Mouse (Mus musculus) cerebellum, postnatal 14 days (tissue): ENCODE results near the gene Dennd2d.
A peak's percentile ranks its signal among the peaks of the same experiment; 100 is the strongest.

Experiments used
- DNase-seq, 2 experiments: peaks; one replicate each; pipeline ENCODE4 v3.0.0; 2021; ENCODE audit warnings: mixed read lengths in 2 of 2

Dennd2d gene

GRCm38 (mm10) chr3:106482281-106483081 is at the start of gene Dennd2d:
Dennd2d (plus strand) TSS chr3:106482405.
- DNase-seq, result peak; percentile 7 to 13

GRCm38 (mm10) chr3:106448571-106448970 is 33.6 kb upstream of the Dennd2d start:
- peak; percentile 54 to 61 for DNase-seq

GRCm38 (mm10) chr3:106448995-106449394 is 33.2 kb upstream of the Dennd2d start:
- no peak for DNase-seq

GRCm38 (mm10) chr3:106449567-106449966 is 32.6 kb upstream of the Dennd2d start:
- no peak for DNase-seq

GRCm38 (mm10) chr3:106452616-106453015 is 29.6 kb upstream of the Dennd2d start:
- no peak for DNase-seq

- no peak for DNase-seq
Observed at GRCm38 (mm10) chr3:106457298-106457869, 24.8 kb upstream of the Dennd2d start.

GRCm38 (mm10) chr3:106462059-106462470 is 20.1 kb upstream of the Dennd2d start:
- no peak for DNase-seq

GRCm38 (mm10) chr3:106462493-106462892 is 19.7 kb upstream of the Dennd2d start:
- no peak for DNase-seq

GRCm38 (mm10) chr3:106464750-106465149 is 17.5 kb upstream of the Dennd2d start:
- DNase-seq, result no peak

- DNase-seq, result no peak
Observed at GRCm38 (mm10) chr3:106474210-106474609, 8.0 kb upstream of the Dennd2d start.

GRCm38 (mm10) chr3:106476863-106477262 is 5.3 kb upstream of the Dennd2d start:
- DNase-seq, result no peak

- DNase-seq, result no peak
Observed at GRCm38 (mm10) chr3:106483297-106483696, 1.1 kb downstream of the Dennd2d start.

- no peak for DNase-seq
Observed at GRCm38 (mm10) chr3:106483796-106484405, 1.7 kb downstream of the Dennd2d start.

- no peak for DNase-seq
Observed at GRCm38 (mm10) chr3:106484861-106485260, 2.7 kb downstream of the Dennd2d start.

- no peak for DNase-seq
Observed at GRCm38 (mm10) chr3:106485810-106486209, 3.6 kb downstream of the Dennd2d start.

- no peak for DNase-seq
Observed at GRCm38 (mm10) chr3:106487551-106487950, 5.3 kb downstream of the Dennd2d start.

GRCm38 (mm10) chr3:106490239-106490638 is 8.0 kb downstream of the Dennd2d start:
- no peak for DNase-seq

GRCm38 (mm10) chr3:106492723-106493122 is 10.5 kb downstream of the Dennd2d start:
- DNase-seq, result no peak

- no peak for DNase-seq
Observed at GRCm38 (mm10) chr3:106493202-106493601, 11.0 kb downstream of the Dennd2d start.

GRCm38 (mm10) chr3:106493882-106494281 is 11.7 kb downstream of the Dennd2d start:
- no peak for DNase-seq

GRCm38 (mm10) chr3:106494417-106494950 is 12.3 kb downstream of the Dennd2d start:
- peak; percentile 49 to 63 for DNase-seq

GRCm38 (mm10) chr3:106495346-106496044 is 13.3 kb downstream of the Dennd2d start:
- DNase-seq, result no peak
